Mouse (Mus musculus) layer of hippocampus, adult 11-12 months (tissue): ENCODE data around the gene Rfx5.
"Not testable (repeated sequence)": the region's sequence is repeated elsewhere in the genome, so short reads cannot be mapped to it uniquely, and the experiment has no call there.

Experiments used
- DNase-seq: peaks from one replicate; pipeline ENCODE4 v3.0.0; 2022; ENCODE audit warnings: low spot score

The Rfx5 gene

DNA sequence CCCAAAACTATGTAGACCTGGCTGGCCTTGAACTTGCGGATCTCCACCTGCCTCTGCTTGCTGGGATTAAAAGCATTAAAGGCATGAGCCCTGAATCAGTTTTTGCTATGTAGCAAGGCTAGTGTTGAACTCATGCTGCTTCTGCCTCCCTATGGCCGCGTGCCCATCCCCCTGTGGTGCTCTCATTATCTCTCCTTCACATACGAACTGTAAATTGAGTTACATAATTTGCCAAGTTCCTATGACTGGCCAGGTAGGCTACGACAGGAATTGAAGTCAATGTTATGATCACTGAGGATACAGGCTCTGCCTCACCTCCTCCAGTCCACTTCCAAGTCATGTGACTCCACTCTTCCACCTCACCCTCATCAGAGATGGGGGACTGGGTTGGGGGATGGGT lies 17.7 kb upstream of the Rfx5 start:
- DNase-seq = not testable (repeated sequence)

- not testable (repeated sequence) for DNase-seq
These were observed 16.7 kb upstream of the Rfx5 start for GRCm38 (mm10) chr3:94937194-94937593.

GRCm38 (mm10) chr3:94940033-94940432 lies 13.8 kb upstream of the Rfx5 start:
- DNase-seq = not testable (repeated sequence)

DNA sequence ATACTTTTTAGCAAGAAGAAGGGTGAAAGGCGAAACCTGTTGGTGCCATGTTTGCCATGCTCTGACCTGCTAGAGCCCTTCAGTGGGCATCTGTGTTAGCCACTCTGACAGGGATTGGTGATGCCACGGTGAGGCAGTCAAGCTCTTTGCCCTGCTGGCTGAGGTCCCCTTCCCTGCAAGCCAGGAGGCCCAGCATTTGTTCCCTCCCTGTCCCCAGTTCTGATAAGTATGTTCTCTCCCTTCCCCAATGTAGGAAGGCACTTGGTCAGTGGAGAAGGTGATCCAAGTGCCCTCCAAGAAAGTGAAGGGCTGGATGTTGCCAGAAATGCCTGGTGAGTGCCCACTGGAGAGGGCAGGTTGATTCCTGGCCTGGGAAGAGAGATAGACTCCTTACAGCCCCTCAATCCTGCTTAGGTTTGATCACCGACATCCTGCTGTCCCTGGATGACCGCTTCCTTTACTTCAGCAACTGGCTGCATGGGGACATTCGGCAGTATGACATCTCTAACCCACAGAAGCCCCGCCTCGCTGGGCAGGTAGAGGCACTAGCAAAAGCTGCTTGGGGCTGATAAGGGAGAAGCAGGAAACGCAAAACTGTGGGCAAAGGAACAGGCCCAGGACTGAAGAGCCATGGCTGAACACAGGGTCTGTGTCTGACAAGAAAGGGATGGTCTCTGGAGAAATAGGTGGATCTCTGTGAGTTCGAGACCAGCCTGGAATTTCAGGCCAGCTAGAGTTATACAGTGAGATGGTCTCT lies 11.5 kb upstream of the Rfx5 start:
- DNase-seq = not testable (repeated sequence)

GRCm38 (mm10) chr3:94943706-94944105 lies 10.2 kb upstream of the Rfx5 start:
- DNase-seq = not testable (repeated sequence)

- DNase-seq = no peak
These were observed 5.7 kb upstream of the Rfx5 start for GRCm38 (mm10) chr3:94948066-94948614.

DNA sequence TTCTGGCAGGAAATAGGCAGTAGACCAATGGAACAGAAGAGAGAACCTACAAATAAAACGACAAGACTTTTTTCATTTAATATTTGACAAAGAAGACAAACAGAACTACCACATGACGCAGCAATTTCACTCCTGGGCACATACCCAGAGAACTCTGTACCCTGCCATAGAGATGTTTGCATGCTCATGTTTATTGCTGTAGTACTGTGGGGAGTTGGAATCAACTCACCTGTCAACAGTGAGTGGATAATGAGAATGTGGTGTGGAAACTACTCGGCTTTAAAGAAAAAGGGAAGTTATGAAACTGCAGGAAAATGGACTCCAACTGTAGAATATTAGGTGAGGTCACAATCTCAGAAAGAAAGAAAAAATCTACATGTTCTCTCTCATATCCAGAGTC lies 4.2 kb upstream of the Rfx5 start:
- DNase-seq = no peak

GRCm38 (mm10) chr3:94952806-94953205 lies 1.1 kb upstream of the Rfx5 start:
- DNase-seq = no peak

DNA sequence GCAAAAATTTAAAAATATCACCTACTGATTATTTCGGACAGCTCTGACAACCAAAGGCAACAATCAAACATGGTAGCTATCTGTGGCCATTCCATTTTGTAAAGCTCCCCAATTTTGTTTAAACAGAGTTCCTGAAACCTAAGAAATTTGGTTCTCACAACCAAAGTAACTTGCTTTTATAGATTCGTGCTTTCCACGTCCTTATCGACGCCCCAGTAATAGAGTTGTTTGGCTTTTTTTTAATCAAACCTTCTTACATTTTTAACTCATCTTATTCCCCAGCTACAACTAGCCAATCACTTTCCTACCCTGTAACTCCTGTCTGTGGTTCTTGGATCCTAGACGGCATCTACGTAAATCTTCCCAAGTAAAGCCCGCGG lies 501 bp upstream of the Rfx5 start:
- no peak for DNase-seq

DNA sequence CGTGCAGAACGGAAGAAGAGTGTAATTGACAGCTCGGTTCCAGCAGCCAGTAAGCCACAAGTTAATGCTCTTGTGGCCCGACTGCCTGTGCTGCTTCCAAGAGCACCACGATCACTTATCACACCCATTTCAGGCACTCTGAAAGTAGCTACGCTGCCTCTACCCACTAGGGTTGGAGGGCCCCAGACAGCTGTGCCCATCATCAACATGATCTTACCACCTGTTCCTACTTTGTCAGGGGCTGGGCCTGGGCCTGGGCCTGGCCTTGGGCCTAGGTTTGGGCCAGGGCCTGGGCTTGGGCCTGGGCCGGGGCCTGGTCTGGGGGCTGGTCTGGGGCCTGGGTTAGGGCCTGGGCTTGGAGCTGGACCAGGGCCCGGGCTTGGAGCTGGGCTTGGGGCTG lies 4.4 kb downstream of the Rfx5 start:
- no peak for DNase-seq

- DNase-seq = no peak
These were observed 6.0 kb downstream of the Rfx5 start for GRCm38 (mm10) chr3:94959871-94960270.

DNA sequence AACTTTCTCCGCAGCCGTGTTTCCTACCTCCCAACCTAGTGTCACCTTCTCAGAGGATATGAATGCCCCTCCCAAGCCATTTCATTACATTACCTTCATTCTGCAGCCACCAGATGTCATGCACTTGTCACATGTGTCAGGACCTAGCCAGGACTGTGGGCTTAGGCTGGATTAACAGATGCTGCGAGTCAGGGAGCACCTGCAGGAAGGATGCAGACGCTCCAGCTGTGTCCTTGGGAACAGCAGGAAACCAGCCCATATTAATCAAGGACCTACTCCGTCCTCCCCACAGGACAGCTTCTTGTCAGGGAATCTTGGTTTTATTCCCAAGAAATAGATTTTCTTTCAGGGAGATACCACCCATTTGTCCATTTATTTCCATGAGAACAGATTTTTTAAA lies 6.4 kb downstream of the Rfx5 start:
- DNase-seq = no peak

- DNase-seq = no peak
These were observed 11.1 kb downstream of the Rfx5 start for GRCm38 (mm10) chr3:94964989-94965388.

DNA sequence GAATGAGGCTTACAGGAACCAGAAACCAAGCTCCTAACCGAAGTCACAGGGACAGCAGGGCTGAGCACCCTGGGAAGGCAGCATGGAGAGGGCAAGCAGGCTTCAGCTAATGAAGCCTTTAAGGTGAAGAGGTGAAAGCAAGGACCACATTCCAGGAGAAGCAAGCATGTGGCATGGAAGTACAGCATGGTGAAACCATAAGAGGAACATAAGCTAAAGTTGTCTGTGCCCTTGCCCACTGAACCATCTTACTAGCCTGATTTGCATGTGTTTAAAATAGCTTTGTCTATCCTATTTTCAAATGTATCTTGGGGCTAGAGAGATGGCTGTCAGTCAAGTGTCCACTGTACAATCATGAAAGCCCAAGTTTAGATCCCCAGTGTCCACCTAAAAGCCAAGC lies 12.0 kb downstream of the Rfx5 start:
- DNase-seq = no peak

GRCm38 (mm10) chr3:94972552-94972951 lies 18.7 kb downstream of the Rfx5 start:
- no peak for DNase-seq

GRCm38 (mm10) chr3:94973620-94974019 lies 19.7 kb downstream of the Rfx5 start:
- no peak for DNase-seq

GRCm38 (mm10) chr3:94974026-94974527 lies 20.2 kb downstream of the Rfx5 start:
- no peak for DNase-seq

DNA sequence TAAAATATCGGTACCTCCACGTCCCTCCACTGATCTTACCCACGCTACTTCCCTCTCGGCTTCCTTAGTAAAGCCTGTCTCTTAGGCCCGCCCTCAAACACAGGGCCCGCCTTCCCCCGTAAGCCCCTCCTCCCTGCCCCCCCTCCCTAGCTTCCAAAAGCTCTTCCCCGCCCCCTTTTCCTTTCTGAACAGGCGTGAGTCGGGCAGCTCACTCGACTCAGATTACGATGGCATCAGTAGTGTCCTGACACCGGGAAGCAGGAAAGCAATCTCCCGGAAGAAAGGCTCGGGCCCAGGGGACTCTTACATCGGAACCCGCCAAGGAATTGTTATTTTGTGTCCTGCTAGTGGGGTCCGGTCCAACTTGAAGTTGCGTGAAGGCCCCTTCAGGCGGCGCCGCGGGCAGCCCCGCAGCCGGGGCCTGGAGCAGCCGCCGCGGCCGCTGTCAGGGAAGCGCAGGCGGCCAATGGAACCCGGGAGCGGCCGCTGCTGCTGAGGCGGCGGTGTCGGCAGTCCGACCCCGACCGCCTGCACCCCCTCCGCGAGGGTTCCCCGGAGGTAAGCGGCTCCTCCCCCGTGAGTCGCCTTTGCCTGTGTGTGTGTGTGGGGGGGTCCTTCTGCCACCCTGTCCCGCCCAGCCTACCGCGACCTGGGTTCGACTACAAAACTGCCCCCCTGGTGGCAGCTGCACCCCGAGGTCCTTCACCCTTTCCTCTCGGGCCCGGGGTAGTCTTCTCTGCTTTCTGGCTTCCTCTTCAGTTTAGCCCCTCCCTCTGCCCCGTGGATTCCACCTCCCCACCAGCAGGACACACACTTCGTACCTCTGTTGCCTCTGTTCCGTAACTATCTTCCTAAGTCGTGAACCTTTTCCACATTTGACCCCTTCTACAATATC lies 20.9 kb downstream of the Rfx5 start, which contains the start of gene Pi4kb:
Gene Pi4kb (plus strand): TSS at position 204 of the 895 bp plus-strand sequence.
- peak; percentile 83 for DNase-seq

DNA sequence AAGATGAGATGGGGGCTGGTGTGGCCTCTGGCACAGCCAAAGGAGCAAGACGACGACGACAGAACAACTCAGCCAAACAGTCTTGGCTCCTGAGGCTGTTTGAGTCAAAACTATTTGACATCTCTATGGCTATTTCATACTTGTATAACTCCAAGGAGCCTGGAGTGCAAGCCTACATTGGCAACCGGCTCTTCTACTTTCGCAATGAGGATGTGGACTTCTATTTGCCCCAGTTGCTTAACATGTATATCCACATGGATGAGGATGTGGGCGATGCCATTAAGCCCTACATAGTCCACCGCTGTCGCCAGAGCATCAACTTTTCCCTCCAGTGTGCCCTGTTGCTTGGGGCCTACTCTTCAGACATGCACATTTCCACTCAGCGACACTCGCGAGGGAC lies 30.4 kb downstream of the Rfx5 start:
- DNase-seq = no peak

DNA sequence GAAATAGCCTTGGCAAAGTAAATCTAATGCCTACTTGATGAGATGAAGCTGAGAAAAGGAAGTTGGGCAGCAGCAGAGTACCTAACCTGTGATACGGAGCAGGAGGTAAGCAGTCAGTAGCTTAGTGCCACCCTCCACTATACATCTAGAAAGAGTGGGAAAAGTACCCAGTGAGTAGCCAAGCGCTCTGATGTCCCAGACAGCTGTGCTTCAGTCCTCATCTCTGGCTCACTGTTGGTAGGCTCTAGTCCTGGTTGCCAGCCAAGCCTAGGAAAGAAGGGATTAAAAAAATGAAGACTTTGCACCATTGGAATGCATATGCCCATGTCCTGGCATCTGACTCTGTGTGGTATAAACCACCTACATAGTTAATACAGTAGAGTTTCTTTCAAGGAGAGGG lies 31.6 kb downstream of the Rfx5 start:
- DNase-seq = no peak

DNA sequence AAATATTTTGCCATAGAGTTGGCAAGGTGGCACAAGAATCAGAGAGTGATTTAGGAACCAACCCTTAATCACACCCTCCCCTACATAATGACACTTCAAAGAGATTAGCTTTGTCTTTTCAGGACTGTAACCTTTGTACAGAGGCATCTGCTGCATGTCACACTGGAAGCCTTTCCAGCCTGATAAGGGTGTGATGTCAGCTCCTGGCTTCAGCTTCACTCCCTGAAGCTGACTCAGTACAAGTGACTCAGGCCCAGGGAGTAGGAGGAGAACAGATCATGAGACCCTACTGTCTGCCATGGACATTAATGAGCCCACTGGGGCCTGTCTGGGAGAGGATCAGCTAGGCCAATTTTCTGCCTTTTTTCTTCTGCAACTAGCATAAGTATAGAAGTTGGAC lies 33.7 kb downstream of the Rfx5 start:
- DNase-seq = no peak

DNA sequence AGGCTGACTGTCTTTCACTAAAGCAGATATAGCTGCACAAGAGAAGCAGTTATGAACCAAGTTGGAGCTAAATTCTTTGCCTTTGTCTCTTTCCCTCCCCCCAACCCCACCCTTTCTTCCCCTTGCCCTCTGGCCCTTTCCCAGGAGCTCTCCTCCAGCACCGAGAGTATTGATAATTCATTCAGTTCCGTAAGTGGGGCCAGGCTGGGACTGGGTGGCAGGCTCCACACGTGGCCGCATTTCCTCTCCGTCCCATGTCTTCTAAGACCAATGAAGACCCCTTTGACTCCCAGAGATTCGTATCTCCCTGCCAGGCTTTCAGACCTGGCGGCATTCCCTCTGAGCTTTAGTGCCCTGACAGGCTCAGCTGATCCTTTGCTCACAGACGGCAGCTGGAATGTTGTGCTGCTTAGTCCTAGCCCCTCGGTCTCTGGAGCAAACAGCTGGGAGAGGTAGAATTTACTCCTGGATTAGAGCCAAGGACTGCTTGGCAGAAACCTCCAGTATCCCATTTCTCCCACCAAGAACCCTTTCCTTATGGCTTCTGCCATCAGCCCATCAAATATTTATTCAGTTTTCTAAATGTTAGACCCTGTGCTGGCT lies 35.4 kb downstream of the Rfx5 start:
- no peak for DNase-seq
